17 mouse cellular contexts compared by ENCODE assay signal in genomic region chr4:44241638-44242037, GRCm38 (mm10). TPM values are rescaled to one million over a fixed set of nuclear protein-coding genes. Genes with fewer than 3 reads are reported as not detected.
"Had no signal": no experiment of that assay in that cellular context is flagged by ENCODE, and none has a peak within 500 bp of the region (broad histone marks: within the 10 kb centered on the region; RNA-seq: fewer than 3 reads in every experiment).

No protein-coding gene starts in this region.

- H3K27ac ChIP-seq: kidney, postnatal 0 days; limb, embryonic 15.5 days; liver, embryonic 12.5 days; neural tube, embryonic 13.5 days; stomach, embryonic 15.5 days had no signal

- H3K36me3 ChIP-seq: limb, embryonic 15.5 days; liver, embryonic 12.5 days; neural tube, embryonic 13.5 days; stomach, embryonic 15.5 days had no signal

- DNase-seq: kidney, postnatal 36 days; layer of hippocampus, adult 9-11 months; layer of hippocampus, postnatal 36 days; lung, embryonic 14.5 days; lung, postnatal 10 days; lung, postnatal 4 days; right cerebral cortex, postnatal 14 days; thymus, postnatal 36 days had no signal

- ATAC-seq: liver, embryonic 12.5 days; midbrain, embryonic 16.5 days had no signal

- H3K27me3 ChIP-seq: limb, embryonic 15.5 days; neural tube, embryonic 13.5 days; stomach, embryonic 15.5 days had no signal

- H3K9me3 ChIP-seq: limb, embryonic 15.5 days; liver, embryonic 12.5 days; megakaryocyte, embryonic 14.5 days; neural tube, embryonic 13.5 days; stomach, embryonic 15.5 days had no signal

- H3K4me3 ChIP-seq: limb, embryonic 15.5 days; liver, embryonic 12.5 days; megakaryocyte, embryonic 14.5 days; neural tube, embryonic 13.5 days; stomach, embryonic 15.5 days had no signal

- H3K4me2 ChIP-seq: limb, embryonic 15.5 days; liver, embryonic 12.5 days; lung, embryonic 14.5 days; midbrain, embryonic 11.5 days; neural tube, embryonic 13.5 days; stomach, embryonic 15.5 days had no signal

- H3K4me1 ChIP-seq: limb, embryonic 15.5 days; liver, embryonic 12.5 days; megakaryocyte, embryonic 14.5 days; neural tube, embryonic 13.5 days; stomach, embryonic 15.5 days had no signal

- H3K9ac ChIP-seq: limb, embryonic 15.5 days; liver, embryonic 12.5 days; lung, embryonic 14.5 days; neural tube, embryonic 13.5 days; stomach, embryonic 15.5 days had no signal

RNA-seq across cellular contexts. Expression of gene Melk, which starts 59.0 kb away (rescaled TPM):
- total RNA-seq: layer of hippocampus, adult 18-20 months had no signal
